Mouse (Mus musculus): ENCODE data around the gene Gcnt4. TPM values are rescaled to one million over a fixed set of nuclear protein-coding genes. Genes with fewer than 3 reads are reported as not detected.
"Not testable (repeated sequence)": the region's sequence is repeated elsewhere in the genome, so short reads cannot be mapped to it uniquely, and the experiment has no call there.

Gene Gcnt4
- total RNA-seq, 1 experiment from 2014 or later = 0.15 TPM

DNA sequence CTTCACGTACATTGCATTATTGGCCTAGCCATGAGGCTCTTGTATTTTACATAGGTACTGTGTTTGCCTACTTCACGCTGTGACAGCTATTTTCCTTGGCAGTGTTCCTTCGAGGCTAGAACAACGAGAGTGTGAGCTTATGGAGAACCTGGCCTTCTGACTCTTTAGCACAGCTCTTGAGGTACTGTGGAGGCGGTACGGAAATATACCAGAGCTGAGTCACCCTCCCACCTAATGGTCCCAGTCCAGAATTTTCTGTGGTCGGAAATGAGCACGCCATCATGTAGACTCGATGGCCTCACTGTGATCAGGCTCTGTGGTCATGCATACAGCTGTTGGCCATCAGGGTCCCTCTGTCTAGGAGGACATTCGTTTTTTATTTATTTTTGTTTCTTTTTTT is 15.2 kb downstream of the Gcnt4 start:
- ATAC-seq (replicated peaks in 1 of 2; ENCODE audit: insufficient read depth in 1 of 2, low FRiP score in 2 of 2, low TSS enrichment in 1 of 2, low read depth in 1 of 2, poor library complexity in 2 of 2, severe bottlenecking in 2 of 2) = no peak

DNA sequence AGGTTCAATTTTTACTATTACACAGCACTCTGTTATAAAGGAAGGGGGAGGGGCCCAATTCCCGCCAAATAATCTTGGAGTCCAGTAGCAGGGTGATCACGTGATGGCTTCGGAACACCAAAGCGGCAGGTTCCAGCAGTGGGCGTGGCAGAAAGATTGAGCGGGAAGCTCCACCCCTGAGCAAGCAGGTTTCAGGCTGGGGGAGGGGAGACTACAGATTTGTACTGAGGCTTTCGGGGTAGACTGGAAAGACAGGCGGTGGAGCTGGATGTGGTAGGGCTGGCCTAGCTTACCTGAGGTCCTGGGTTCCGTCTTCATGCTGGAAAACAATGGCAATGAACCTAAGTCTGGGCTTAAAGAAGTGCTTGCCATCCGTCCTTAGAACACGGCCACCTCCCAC is 17.0 kb downstream of the Gcnt4 start:
- not testable (repeated sequence) for ATAC-seq (replicated peaks in 1 of 2; ENCODE audit: insufficient read depth in 1 of 2, low FRiP score in 2 of 2, low TSS enrichment in 1 of 2, low read depth in 1 of 2, poor library complexity in 2 of 2, severe bottlenecking in 2 of 2)

GRCm38 (mm10) chr13:96943571-96943970 is 19.1 kb downstream of the Gcnt4 start:
- no peak for ATAC-seq (replicated peaks in 1 of 2; ENCODE audit: insufficient read depth in 1 of 2, low FRiP score in 2 of 2, low TSS enrichment in 1 of 2, low read depth in 1 of 2, poor library complexity in 2 of 2, severe bottlenecking in 2 of 2)

DNA sequence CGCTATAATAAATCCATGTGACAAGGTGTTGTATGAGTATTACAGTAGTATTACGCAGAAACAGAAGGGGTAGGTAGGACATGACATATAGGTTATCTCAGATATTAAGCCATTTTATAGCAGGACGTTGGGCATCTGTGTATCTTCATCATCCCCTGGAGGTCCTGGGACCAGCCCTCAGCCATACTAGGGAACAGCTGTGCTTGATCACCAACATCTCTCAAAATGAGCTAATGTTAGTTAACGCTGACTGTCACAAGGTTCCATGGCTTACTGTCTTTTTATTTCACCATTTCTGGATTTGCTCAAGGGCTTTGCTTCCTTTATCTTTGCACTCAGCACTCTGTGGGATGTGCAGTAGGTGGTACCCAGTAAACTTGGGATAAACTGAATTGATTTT is 21.3 kb downstream of the Gcnt4 start:
- no peak for ATAC-seq (replicated peaks in 1 of 2; ENCODE audit: insufficient read depth in 1 of 2, low FRiP score in 2 of 2, low TSS enrichment in 1 of 2, low read depth in 1 of 2, poor library complexity in 2 of 2, severe bottlenecking in 2 of 2)

GRCm38 (mm10) chr13:96947722-96948121 is 23.2 kb downstream of the Gcnt4 start:
- no peak for ATAC-seq (replicated peaks in 1 of 2; ENCODE audit: insufficient read depth in 1 of 2, low FRiP score in 2 of 2, low TSS enrichment in 1 of 2, low read depth in 1 of 2, poor library complexity in 2 of 2, severe bottlenecking in 2 of 2)

DNA sequence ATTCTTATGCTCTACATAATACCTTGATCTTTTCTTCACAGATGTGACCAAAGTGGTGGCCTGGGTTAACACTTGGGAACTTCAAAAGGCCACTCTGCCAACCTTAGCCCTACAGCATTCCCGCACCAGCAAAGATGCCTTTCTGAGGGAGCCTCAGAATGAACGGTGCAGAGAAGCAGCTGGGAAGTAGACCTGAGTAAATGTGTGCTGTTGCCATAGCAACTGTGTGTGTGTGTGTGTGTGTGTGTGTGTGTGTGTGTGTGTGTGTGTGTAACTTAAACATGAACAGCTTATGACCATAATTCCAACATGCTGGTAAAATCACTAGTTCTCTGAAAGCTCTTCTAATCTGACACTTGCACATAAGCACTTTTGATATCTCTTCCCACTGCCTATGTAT is 27.4 kb downstream of the Gcnt4 start:
- no peak for ATAC-seq (replicated peaks in 1 of 2; ENCODE audit: insufficient read depth in 1 of 2, low FRiP score in 2 of 2, low TSS enrichment in 1 of 2, low read depth in 1 of 2, poor library complexity in 2 of 2, severe bottlenecking in 2 of 2)

DNA sequence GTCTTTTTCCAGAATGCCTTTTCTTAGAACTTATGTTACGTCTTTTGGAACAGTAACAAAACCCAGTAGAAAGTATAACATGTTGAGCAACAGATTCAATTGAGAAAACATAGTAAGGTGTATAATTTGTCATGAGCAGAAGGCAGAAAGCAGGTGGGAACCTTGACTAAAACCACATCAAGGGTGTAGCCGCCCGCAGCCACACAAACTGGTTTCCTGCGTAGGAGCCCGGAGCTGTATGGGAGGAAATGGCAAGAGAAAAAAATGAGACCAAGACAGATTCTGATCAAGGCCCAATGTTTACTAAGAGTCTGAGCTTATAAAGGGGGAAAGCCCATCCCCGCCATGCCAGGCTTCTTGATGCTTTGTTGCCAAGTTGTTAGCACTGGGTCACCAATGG is 32.0 kb downstream of the Gcnt4 start:
- ATAC-seq (replicated peaks in 1 of 2; ENCODE audit: insufficient read depth in 1 of 2, low FRiP score in 2 of 2, low TSS enrichment in 1 of 2, low read depth in 1 of 2, poor library complexity in 2 of 2, severe bottlenecking in 2 of 2) = peak; percentile 81 to 82

GRCm38 (mm10) chr13:96960019-96960418 is 35.5 kb downstream of the Gcnt4 start:
- no peak for ATAC-seq (replicated peaks in 1 of 2; ENCODE audit: insufficient read depth in 1 of 2, low FRiP score in 2 of 2, low TSS enrichment in 1 of 2, low read depth in 1 of 2, poor library complexity in 2 of 2, severe bottlenecking in 2 of 2)

DNA sequence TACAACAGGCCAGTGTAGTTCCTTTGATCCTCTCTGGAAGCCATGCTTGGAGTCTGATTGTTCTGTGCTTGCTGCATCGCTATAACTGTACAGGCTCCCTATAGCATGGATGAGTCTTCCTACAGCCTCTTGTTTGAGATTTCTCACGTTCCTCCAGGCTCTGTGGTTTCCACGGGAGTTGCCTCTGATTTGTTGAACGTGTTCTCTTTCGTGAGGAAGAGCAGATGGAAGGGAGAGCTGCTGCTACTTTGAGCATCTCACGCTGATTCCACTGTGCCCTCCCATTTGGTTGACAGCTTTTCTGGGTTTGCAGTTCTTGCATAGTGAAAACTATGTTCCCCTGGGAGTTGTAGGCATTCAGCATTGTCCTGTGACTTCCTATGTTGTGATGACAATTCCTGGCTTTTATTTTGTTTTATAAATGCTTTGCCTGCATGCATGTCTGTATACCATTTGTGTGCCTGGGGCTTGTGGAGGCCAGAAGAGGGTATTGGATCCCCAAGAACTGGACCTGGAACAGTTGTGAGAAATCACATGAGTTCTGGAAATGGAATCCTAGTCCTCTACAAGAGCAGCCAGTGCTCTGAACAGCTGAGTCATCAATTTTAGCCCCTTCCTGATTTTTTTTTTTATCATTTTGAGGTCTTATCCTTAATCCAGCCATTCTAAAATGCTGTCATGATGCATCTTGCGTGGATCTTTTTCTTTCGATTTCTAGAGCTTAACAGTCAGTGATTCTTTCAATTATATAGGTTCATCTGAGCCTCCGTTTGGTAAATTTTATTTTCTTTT is 37.1 kb downstream of the Gcnt4 start:
- ATAC-seq (replicated peaks in 1 of 2; ENCODE audit: insufficient read depth in 1 of 2, low FRiP score in 2 of 2, low TSS enrichment in 1 of 2, low read depth in 1 of 2, poor library complexity in 2 of 2, severe bottlenecking in 2 of 2) = no peak

DNA sequence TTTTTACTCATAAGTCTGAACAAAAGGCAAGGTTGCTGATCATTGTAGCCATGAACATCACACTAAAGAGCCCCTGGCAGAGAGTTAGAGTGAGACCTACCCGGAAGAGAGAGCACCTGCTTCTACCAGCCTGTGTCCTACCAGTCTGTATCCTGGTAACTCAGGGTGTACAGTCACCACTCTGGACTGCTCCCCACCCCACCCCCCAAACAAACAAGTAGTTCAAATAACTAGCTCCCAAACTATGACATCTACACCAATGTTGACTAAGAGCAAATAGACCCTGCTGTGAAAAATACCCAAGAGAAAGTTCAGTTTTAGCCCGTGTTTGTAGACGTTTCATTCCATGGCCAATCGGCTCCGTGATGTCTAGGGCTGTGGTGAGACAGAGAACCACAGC is 38.3 kb downstream of the Gcnt4 start:
- no peak for ATAC-seq (replicated peaks in 1 of 2; ENCODE audit: insufficient read depth in 1 of 2, low FRiP score in 2 of 2, low TSS enrichment in 1 of 2, low read depth in 1 of 2, poor library complexity in 2 of 2, severe bottlenecking in 2 of 2)

DNA sequence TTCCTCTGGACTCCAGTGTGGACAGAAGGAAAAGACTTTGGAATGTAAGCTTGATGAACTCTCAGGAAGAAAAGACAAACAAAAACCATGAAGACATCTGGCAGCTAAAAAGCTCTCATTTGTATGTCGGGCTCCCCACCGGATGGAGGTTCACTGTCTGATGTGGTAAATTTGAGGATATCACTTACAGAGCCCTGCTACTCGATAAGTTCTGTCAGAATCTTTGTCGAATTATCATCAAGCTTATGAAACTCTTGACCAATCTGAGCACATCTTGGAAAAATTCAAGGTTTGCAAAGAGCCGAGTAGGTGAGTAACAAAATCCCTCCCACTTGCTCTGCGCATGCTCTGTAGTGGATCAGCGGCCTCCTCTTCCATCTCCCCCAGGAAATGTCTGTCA is 40.5 kb downstream of the Gcnt4 start:
- no peak for ATAC-seq (replicated peaks in 1 of 2; ENCODE audit: insufficient read depth in 1 of 2, low FRiP score in 2 of 2, low TSS enrichment in 1 of 2, low read depth in 1 of 2, poor library complexity in 2 of 2, severe bottlenecking in 2 of 2)

DNA sequence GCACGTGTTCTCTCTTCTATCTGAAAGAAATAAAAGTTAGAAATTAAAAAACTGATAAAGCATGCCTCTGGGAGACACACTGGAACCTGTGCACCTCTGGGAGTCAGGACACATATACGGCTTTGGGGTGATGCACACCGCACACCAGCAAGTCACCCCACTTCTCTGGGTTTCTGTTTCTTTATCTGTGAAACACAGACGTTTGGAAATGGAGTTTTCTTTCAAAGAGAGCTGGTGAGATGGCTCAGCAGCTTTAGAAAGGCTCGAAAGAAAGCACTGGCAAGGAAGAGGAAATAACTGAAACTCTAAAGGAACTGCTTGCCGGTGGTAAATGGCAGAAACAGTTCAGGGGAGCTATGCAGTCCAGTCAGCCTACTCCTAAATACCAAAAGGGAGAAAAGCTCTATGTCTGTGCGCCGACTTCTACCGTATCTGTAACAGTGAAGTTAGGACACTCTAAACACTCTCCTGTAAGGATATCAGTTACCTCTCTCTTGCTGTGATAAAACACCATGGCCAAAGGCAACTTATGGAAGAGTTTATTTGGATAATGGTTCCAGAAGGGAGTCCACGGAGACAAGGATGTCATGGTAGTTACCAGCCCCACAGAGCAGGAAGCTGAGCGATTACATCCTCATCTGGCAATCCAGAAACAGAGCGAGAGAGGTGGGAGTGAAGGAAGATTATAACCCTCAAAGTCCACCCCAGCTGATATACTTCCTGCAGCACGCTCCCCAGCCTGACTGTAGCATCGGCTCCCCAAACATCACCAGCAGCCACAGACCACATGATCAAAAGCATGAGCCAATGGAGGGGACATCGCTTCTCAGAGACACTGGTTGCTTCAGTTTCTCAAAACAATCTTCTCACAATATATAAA is 42.0 kb downstream of the Gcnt4 start:
- peak in 1 of 2 experiments; percentile 32; a peak in 1 of 4 replicates for ATAC-seq (replicated peaks in 1 of 2; ENCODE audit: insufficient read depth in 1 of 2, low FRiP score in 2 of 2, low TSS enrichment in 1 of 2, low read depth in 1 of 2, poor library complexity in 2 of 2, severe bottlenecking in 2 of 2)

GRCm38 (mm10) chr13:96967091-96967490 is 42.6 kb downstream of the Gcnt4 start:
- ATAC-seq (replicated peaks in 1 of 2; ENCODE audit: insufficient read depth in 1 of 2, low FRiP score in 2 of 2, low TSS enrichment in 1 of 2, low read depth in 1 of 2, poor library complexity in 2 of 2, severe bottlenecking in 2 of 2) = no peak

DNA sequence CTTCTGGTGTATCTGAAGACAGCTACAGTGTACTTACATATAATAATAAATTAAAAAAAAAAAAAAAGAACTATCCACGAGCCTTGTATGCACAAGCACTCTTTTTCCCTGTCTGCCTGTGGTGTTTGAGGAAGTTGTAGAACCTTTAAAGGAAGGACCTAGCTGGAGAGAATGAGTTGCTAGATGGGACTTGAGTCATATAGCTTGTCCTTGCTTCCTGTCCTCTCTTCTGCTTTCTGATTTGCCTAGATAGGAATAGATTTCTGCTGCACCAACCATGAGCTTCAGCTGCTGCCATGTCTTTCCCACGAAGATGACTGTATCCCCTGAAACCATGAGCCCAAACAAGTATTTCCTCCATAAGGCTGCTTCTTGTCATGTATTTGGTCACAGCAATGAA is 43.3 kb downstream of the Gcnt4 start:
- no peak for ATAC-seq (replicated peaks in 1 of 2; ENCODE audit: insufficient read depth in 1 of 2, low FRiP score in 2 of 2, low TSS enrichment in 1 of 2, low read depth in 1 of 2, poor library complexity in 2 of 2, severe bottlenecking in 2 of 2)

- ATAC-seq (replicated peaks in 1 of 2; ENCODE audit: insufficient read depth in 1 of 2, low FRiP score in 2 of 2, low TSS enrichment in 1 of 2, low read depth in 1 of 2, poor library complexity in 2 of 2, severe bottlenecking in 2 of 2) = no peak
Measured at GRCm38 (mm10) chr13:96971076-96971475, 46.6 kb downstream of the Gcnt4 start.

- no peak for ATAC-seq (replicated peaks in 1 of 2; ENCODE audit: insufficient read depth in 1 of 2, low FRiP score in 2 of 2, low TSS enrichment in 1 of 2, low read depth in 1 of 2, poor library complexity in 2 of 2, severe bottlenecking in 2 of 2)
Measured at GRCm38 (mm10) chr13:96971861-96972282, 47.4 kb downstream of the Gcnt4 start.

DNA sequence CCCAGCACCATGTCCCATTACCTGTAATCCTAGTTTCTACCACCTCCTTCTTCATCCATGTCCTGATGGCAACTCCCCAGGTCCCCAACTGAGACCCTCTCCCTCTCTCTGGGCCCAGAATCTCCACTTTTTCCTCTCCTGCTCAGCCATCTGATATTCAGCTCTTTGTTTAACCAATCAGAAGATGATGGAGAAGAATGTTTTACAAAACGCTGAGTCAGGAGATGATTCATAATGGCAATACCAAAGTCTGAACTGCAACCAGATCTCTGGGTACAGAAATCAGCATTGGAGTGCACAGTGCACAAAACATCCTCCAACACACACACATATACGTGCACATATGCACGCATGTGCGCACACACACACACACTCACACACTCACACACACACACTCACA is 48.8 kb downstream of the Gcnt4 start:
- ATAC-seq (replicated peaks in 1 of 2; ENCODE audit: insufficient read depth in 1 of 2, low FRiP score in 2 of 2, low TSS enrichment in 1 of 2, low read depth in 1 of 2, poor library complexity in 2 of 2, severe bottlenecking in 2 of 2) = no peak

DNA sequence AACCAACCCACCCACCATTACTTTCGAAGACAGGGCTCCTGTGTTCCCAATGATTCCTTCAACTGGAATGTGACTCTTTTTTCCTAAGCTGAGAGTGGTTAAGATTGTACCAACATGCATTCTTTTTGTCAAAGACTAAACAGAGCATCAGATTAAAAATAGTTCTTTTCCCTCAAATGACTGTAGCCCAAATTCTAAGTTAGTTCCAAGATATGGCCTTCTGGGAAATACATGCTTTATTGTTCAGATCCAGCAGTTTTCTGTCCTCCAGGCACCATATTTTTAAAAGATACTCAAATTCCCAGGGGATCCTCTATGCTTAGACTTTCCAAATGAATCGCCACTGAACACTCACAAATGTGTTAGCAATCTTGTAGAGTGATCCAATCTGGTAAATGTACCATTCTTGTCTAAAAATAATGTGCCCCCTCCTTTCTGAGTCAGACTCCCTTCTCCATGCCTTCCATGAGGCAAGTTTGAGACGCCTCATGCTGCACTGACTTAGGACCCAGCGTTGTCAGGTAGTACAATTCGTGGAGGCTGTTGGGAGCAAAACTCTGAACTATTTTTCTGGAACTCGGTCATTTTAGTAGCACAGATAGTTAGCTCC is 52.6 kb downstream of the Gcnt4 start:
- no peak for ATAC-seq (replicated peaks in 1 of 2; ENCODE audit: insufficient read depth in 1 of 2, low FRiP score in 2 of 2, low TSS enrichment in 1 of 2, low read depth in 1 of 2, poor library complexity in 2 of 2, severe bottlenecking in 2 of 2)

All from hematopoietic stem cell, adult 5-6 weeks (primary cell).